Mouse (Mus musculus): ENCODE measurements around the gene Nptxr.

Gene Nptxr

GRCm38 (mm10) chr15:79755977-79756625 lies 48.5 kb downstream of the Nptxr start:
- in situ Hi-C loops (cut with MboI, MseI) = no loop called here

- in situ Hi-C loops (cut with MboI, MseI) = no loop called here
Measured at GRCm38 (mm10) chr15:79755176-79755575, 49.4 kb downstream of the Nptxr start.

- in situ Hi-C loops (cut with MboI, MseI) = no loop called here
Measured at GRCm38 (mm10) chr15:79753873-79754272, 50.7 kb downstream of the Nptxr start.

- in situ Hi-C loops (cut with MboI, MseI) = no loop called here
Measured at GRCm38 (mm10) chr15:79753420-79753752, 51.2 kb downstream of the Nptxr start.

- in situ Hi-C loops (cut with MboI, MseI) = no loop called here
Measured at GRCm38 (mm10) chr15:79752742-79753419, 51.7 kb downstream of the Nptxr start.

GRCm38 (mm10) chr15:79751772-79752171 lies 52.8 kb downstream of the Nptxr start:
- in situ Hi-C loops (cut with MboI, MseI) = no loop called here

- in situ Hi-C loops (cut with MboI, MseI) = no loop called here
Measured at GRCm38 (mm10) chr15:79750266-79750665, 54.3 kb downstream of the Nptxr start.

- in situ Hi-C loops (cut with MboI, MseI) = no loop called here
Measured at GRCm38 (mm10) chr15:79749162-79749561, 55.4 kb downstream of the Nptxr start.

GRCm38 (mm10) chr15:79747998-79748397 lies 56.6 kb downstream of the Nptxr start:
- in situ Hi-C loops (cut with MboI, MseI) = no loop called here

- in situ Hi-C loops (cut with MboI, MseI) = no loop called here
Measured at GRCm38 (mm10) chr15:79745883-79746282, 58.7 kb downstream of the Nptxr start.

- in situ Hi-C loops (cut with MboI, MseI) = no loop called here
Measured at GRCm38 (mm10) chr15:79745312-79745711, 59.3 kb downstream of the Nptxr start.

- in situ Hi-C loops (cut with MboI, MseI) = no loop called here
Measured at GRCm38 (mm10) chr15:79744742-79745141, 59.8 kb downstream of the Nptxr start.

GRCm38 (mm10) chr15:79744001-79744400 lies 60.6 kb downstream of the Nptxr start:
- in situ Hi-C loops (cut with MboI, MseI) = no loop called here

- in situ Hi-C loops (cut with MboI, MseI) = no loop called here
Measured at GRCm38 (mm10) chr15:79742706-79743023, 61.9 kb downstream of the Nptxr start.

- in situ Hi-C loops (cut with MboI, MseI) = no loop called here
Measured at GRCm38 (mm10) chr15:79741921-79742705, 62.5 kb downstream of the Nptxr start, which contains the start of gene Sun2. Gene Sun2, minus strand, starts transcription at chr15:79742536.

GRCm38 (mm10) chr15:79741173-79741858 lies 63.2 kb downstream of the Nptxr start:
- in situ Hi-C loops (cut with MboI, MseI) = no loop called here

GRCm38 (mm10) chr15:79740739-79741138 lies 63.8 kb downstream of the Nptxr start:
- in situ Hi-C loops (cut with MboI, MseI) = no loop called here
